Mouse (Mus musculus): ENCODE measurements around the gene Nob1. TPM values are rescaled to one million over a fixed set of nuclear protein-coding genes. Genes with fewer than 3 reads are reported as not detected.
A peak's percentile ranks its signal among the peaks of the same experiment; 100 is the strongest.

Gene Nob1
- polyA plus RNA-seq, 1 experiment from 2014 or later = 80.3 TPM

DNA sequence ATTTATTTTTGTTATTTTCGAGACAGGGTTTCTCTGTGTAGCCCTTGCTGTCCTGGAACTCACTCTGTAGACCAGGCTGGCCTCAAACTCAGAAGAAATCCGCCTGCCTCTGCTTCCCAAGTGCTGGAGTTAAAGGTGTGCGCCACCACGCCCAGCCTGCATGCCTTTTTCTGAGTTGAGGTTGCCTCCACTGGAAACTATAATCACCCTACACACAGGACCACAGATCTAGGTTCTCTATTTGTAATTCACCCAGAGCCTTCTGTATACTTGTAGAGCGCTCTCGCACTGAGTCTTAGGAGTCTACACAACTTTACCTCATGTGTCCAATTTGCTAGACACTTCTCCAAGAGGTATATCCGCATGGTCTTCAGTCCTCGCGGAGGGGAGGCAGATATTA lies 675 bp downstream of the Nob1 start:
- DNase-seq (ENCODE audit: low spot score) = no peak
- WGBS = 32% methylated on average over 9 of the region's 9 CpGs
- H3K9ac ChIP-seq (ENCODE audit: low read depth, low read length) = peak overlapping the region; percentile 86
- peak overlapping the region; percentile 65 for H3K4me3 ChIP-seq (ENCODE audit: low read depth, low read length)
- no peaks in the 10 kb centered on the region for H3K27me3 ChIP-seq (ENCODE audit: control insufficient read depth, insufficient read depth, low read length)
- no peak overlapping the region for H3K27ac ChIP-seq (ENCODE audit: low read depth, low read length)
- peak overlapping the region; percentile 63 for H3K4me2 ChIP-seq (replicated peaks; ENCODE audit: low read depth, low read length)
- H3K36me3 ChIP-seq (ENCODE audit: control insufficient read depth, insufficient read depth, low read length) = 0 out of 2 replicates have a peak, but pooled peaks cover 3% of the 10 kb centered on the region
- no peaks in the 10 kb centered on the region for H3K9me3 ChIP-seq (ENCODE audit: control insufficient read depth, low read length)
- no peaks in the 10 kb centered on the region for H3K4me1 ChIP-seq (replicated peaks; ENCODE audit: control insufficient read depth, insufficient read depth, low read length)
- ATAC-seq (ENCODE audit: low FRiP score) = no peak; the same call in 1 of the 2 replicates

DNA sequence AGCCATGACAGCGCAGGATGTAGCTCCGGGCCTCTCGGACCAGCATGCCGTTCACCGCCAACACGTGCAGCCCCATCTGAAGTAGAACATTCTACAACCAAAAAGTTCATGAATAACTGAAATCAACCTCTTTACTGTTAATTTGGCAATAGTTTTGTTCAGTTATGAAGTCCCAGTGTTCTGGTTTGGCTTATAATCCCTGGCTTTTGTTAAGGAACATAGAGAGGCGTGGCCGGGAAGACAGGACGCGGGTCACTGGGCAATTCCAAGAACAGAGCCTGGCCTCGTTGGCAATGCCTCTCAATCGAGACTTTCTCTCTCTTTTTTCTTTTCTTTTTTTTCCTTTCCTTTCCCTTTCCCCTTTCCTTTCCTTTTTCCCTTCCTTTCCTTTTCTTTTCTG lies 7.8 kb downstream of the Nob1 start:
- no peaks in the 10 kb centered on the region for H3K27me3 ChIP-seq (ENCODE audit: control insufficient read depth, insufficient read depth, low read length)
- no peak for DNase-seq (ENCODE audit: low spot score)
- no peak overlapping the region for H3K4me2 ChIP-seq (replicated peaks; ENCODE audit: low read depth, low read length)
- no peak for ATAC-seq (ENCODE audit: low FRiP score)
- WGBS = 84% methylated on average over 12 of the region's 12 CpGs
- peaks cover 16% of the 10 kb centered on the region for H3K36me3 ChIP-seq (ENCODE audit: control insufficient read depth, insufficient read depth, low read length)
- H3K4me1 ChIP-seq (replicated peaks; ENCODE audit: control insufficient read depth, insufficient read depth, low read length) = no peaks in the 10 kb centered on the region
- H3K27ac ChIP-seq (ENCODE audit: low read depth, low read length) = no peak overlapping the region
- no peak overlapping the region for H3K9ac ChIP-seq (ENCODE audit: low read depth, low read length)
- no peak overlapping the region for H3K4me3 ChIP-seq (ENCODE audit: low read depth, low read length)
- no peaks in the 10 kb centered on the region for H3K9me3 ChIP-seq (ENCODE audit: control insufficient read depth, low read length)

- Histone ChIP-seq H3K36me3 (ENCODE audit: control insufficient read depth, insufficient read depth, low read length) (peaks cover 15% of the 10 kb centered on the region), H3K27ac (ENCODE audit: low read depth, low read length) (no peak overlapping the region), H3K27me3 (ENCODE audit: control insufficient read depth, insufficient read depth, low read length) (no peaks in the 10 kb centered on the region), H3K4me1 (replicated peaks; ENCODE audit: control insufficient read depth, insufficient read depth, low read length) (no peaks in the 10 kb centered on the region), H3K4me3 (ENCODE audit: low read depth, low read length) (no peak overlapping the region), H3K9ac (ENCODE audit: low read depth, low read length) (no peak overlapping the region), H3K4me2 (replicated peaks; ENCODE audit: low read depth, low read length) (no peak overlapping the region), H3K9me3 (ENCODE audit: control insufficient read depth, low read length) (no peaks in the 10 kb centered on the region)
- ATAC-seq (ENCODE audit: low FRiP score) = no peak
- 92% methylated on average over 10 of the region's 10 CpGs for WGBS
- no peak for DNase-seq (ENCODE audit: low spot score)
Measured at GRCm38 (mm10) chr8:107413881-107414280, 11.0 kb downstream of the Nob1 start.

DNA sequence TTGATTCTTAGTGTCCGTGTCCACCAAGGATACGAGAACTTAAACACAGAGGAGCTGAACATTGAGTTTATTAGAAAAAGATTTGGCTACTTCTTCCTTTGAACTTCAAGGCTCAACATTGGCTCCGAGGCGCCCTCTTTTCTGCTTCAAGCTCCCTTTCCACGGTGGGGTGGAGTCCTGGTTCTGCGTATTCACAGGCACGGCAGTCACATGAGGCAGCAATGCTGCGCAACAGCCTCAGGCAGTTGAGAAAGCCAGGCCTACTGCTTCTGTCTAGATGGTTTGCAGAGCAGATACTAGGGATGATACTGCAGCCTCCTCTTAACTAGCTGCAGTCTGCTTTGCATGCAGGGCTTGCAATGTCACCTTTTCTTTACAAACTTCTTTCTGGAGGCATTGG lies 12.3 kb downstream of the Nob1 start:
- Histone ChIP-seq H3K27me3 (ENCODE audit: control insufficient read depth, insufficient read depth, low read length) (no peaks in the 10 kb centered on the region), H3K4me3 (ENCODE audit: low read depth, low read length) (no peak overlapping the region), H3K9ac (ENCODE audit: low read depth, low read length) (no peak overlapping the region), H3K4me1 (replicated peaks; ENCODE audit: control insufficient read depth, insufficient read depth, low read length) (no peaks in the 10 kb centered on the region), H3K27ac (ENCODE audit: low read depth, low read length) (no peak overlapping the region), H3K36me3 (ENCODE audit: control insufficient read depth, insufficient read depth, low read length) (peaks cover 11% of the 10 kb centered on the region), H3K4me2 (replicated peaks; ENCODE audit: low read depth, low read length) (no peak overlapping the region), H3K9me3 (ENCODE audit: control insufficient read depth, low read length) (no peaks in the 10 kb centered on the region)
- DNase-seq (ENCODE audit: low spot score) (no peak), ATAC-seq (ENCODE audit: low FRiP score) (no peak)
- 89% methylated on average over 8 of the region's 8 CpGs for WGBS

DNA sequence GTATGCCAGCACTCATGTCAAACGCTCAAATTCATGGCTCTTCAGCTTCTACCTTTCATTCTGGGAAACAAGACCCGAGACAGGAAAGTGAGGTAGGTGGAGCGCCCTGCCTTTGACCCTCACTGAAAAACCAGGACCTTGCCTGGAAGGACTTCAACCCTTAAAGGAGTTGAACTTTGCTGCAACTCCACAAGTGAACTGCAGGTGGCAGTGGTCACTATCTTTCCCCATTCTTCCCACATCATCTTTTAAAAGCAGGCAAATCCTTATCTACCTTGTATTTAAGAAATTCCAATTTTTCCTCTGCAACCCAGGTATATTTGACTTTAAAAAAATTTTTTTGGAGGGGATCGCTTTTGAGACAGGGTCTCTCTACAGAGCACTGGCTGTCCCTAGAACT lies 13.5 kb downstream of the Nob1 start:
- Histone ChIP-seq H3K9me3 (ENCODE audit: control insufficient read depth, low read length) (no peaks in the 10 kb centered on the region), H3K27ac (ENCODE audit: low read depth, low read length) (no peak overlapping the region), H3K4me1 (replicated peaks; ENCODE audit: control insufficient read depth, insufficient read depth, low read length) (no peaks in the 10 kb centered on the region), H3K27me3 (ENCODE audit: control insufficient read depth, insufficient read depth, low read length) (no peaks in the 10 kb centered on the region), H3K4me2 (replicated peaks; ENCODE audit: low read depth, low read length) (no peak overlapping the region), H3K36me3 (ENCODE audit: control insufficient read depth, insufficient read depth, low read length) (peaks cover 6% of the 10 kb centered on the region; the same call in 1 of the 2 replicates), H3K4me3 (ENCODE audit: low read depth, low read length) (no peak overlapping the region), H3K9ac (ENCODE audit: low read depth, low read length) (no peak overlapping the region)
- ATAC-seq (ENCODE audit: low FRiP score) = no peak
- WGBS = 66% methylated on average over 4 of the region's 4 CpGs
- peak; percentile 62 for DNase-seq (ENCODE audit: low spot score)

- no peak for DNase-seq (ENCODE audit: low spot score)
- no peak overlapping the region for H3K4me3 ChIP-seq (ENCODE audit: low read depth, low read length)
- no peak for ATAC-seq (ENCODE audit: low FRiP score)
- no peaks in the 10 kb centered on the region; the same call in 1 of the 2 replicates for H3K4me1 ChIP-seq (replicated peaks; ENCODE audit: control insufficient read depth, insufficient read depth, low read length)
- H3K27ac ChIP-seq (ENCODE audit: low read depth, low read length) = no peak overlapping the region
- 0 out of 2 replicates have a peak, but pooled peaks cover 3% of the 10 kb centered on the region for H3K36me3 ChIP-seq (ENCODE audit: control insufficient read depth, insufficient read depth, low read length)
- no peaks in the 10 kb centered on the region for H3K27me3 ChIP-seq (ENCODE audit: control insufficient read depth, insufficient read depth, low read length)
- WGBS = 69% methylated on average over 3 of the region's 3 CpGs
- H3K9ac ChIP-seq (ENCODE audit: low read depth, low read length) = no peak overlapping the region
- H3K4me2 ChIP-seq (replicated peaks; ENCODE audit: low read depth, low read length) = no peak overlapping the region
- no peaks in the 10 kb centered on the region for H3K9me3 ChIP-seq (ENCODE audit: control insufficient read depth, low read length)
Measured at GRCm38 (mm10) chr8:107405935-107406334, 18.9 kb downstream of the Nob1 start.

DNA sequence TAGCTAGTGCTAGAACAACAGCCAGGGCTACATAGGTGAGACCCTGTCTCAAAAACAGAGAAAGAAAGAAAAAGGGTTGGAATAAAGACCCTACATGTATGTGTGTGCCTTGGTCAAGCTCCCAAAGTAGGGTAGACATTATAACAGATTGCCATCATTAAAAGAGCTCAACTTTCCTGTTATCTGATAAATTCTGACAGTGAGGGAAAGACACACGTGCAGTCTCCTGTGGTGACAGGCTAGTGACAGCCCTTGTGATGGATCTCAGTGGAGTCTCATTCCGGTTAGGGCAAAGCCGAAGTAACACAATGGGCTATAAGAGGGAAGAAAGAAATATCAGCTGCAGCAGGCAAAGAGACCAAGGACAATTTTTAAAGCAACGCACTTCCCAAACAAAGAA lies 20.8 kb downstream of the Nob1 start:
- ATAC-seq (ENCODE audit: low FRiP score) (no peak), DNase-seq (ENCODE audit: low spot score) (no peak)
- Histone ChIP-seq H3K4me2 (replicated peaks; ENCODE audit: low read depth, low read length) (no peak overlapping the region), H3K4me1 (replicated peaks; ENCODE audit: control insufficient read depth, insufficient read depth, low read length) (no peaks in the 10 kb centered on the region; the same call in 1 of the 2 replicates), H3K36me3 (ENCODE audit: control insufficient read depth, insufficient read depth, low read length) (no peaks in the 10 kb centered on the region), H3K9me3 (ENCODE audit: control insufficient read depth, low read length) (no peaks in the 10 kb centered on the region), H3K27ac (ENCODE audit: low read depth, low read length) (no peak overlapping the region), H3K4me3 (ENCODE audit: low read depth, low read length) (no peak overlapping the region), H3K27me3 (ENCODE audit: control insufficient read depth, insufficient read depth, low read length) (no peaks in the 10 kb centered on the region), H3K9ac (ENCODE audit: low read depth, low read length) (no peak overlapping the region)
- WGBS = 75% methylated on average over 4 of the region's 4 CpGs

DNA sequence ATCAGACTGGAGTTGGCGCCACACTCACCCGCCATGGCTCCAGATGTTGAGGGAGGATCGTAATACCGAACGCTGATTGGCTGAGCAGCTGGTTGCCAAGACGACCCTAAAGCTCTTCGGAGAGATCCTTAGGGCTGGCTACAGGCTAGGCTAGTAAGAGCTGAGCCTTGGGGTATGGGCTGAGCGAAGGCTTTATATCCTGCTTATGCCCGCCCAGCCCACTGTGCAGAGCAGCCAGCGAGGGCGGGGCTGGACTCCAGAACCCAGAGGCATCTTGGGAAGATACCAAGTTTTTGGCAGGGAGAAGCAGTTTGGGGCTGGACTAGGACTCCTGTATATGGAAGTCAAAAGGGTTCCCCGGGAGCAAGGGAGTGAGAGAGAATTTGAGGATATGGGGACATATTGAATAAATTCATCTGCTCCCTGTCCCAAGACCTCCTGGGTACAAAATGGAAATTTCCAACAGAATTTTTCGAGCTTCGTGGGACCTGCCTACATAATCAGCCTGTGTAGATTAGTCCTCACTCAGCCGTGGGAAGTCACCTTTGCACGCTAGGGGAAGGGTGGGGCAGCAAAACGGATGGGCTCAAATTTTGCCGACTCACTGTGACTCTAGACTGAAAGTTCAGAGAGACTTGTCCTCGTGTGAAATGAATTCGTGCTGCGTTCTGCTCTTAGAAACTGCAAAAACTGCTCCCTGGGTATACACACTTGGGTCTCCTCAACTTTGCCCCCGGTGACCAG lies 21.6 kb downstream of the Nob1 start, which contains the start of gene Nqo1:
Gene Nqo1 (minus strand): TSS at position 169 of the 744 bp plus-strand sequence.
- Histone ChIP-seq H3K27me3 (ENCODE audit: control insufficient read depth, insufficient read depth, low read length) (no peaks in the 10 kb centered on the region), H3K4me2 (replicated peaks; ENCODE audit: low read depth, low read length) (peak within 1 kb of the TSS; percentile 44), H3K4me1 (replicated peaks; ENCODE audit: control insufficient read depth, insufficient read depth, low read length) (no peaks in the 10 kb centered on the region; the same call in 1 of the 2 replicates), H3K9ac (ENCODE audit: low read depth, low read length) (no peak within 1 kb of the TSS; the same call in 1 of the 2 replicates), H3K36me3 (ENCODE audit: control insufficient read depth, insufficient read depth, low read length) (no peaks in the 10 kb centered on the region), H3K27ac (ENCODE audit: low read depth, low read length) (no peak within 1 kb of the TSS), H3K4me3 (ENCODE audit: low read depth, low read length) (peak within 1 kb of the TSS; percentile 15), H3K9me3 (ENCODE audit: control insufficient read depth, low read length) (no peaks in the 10 kb centered on the region)
- ATAC-seq (ENCODE audit: low FRiP score) = peak; percentile 90
- WGBS = 18% methylated on average over 22 of the region's 22 CpGs
- DNase-seq (ENCODE audit: low spot score) = peak; percentile 80

- H3K36me3 ChIP-seq (ENCODE audit: control insufficient read depth, insufficient read depth, low read length) = no peaks in the 10 kb centered on the region
- H3K9me3 ChIP-seq (ENCODE audit: control insufficient read depth, low read length) = no peaks in the 10 kb centered on the region
- no peaks in the 10 kb centered on the region; the same call in 1 of the 2 replicates for H3K4me1 ChIP-seq (replicated peaks; ENCODE audit: control insufficient read depth, insufficient read depth, low read length)
- no peak overlapping the region for H3K27ac ChIP-seq (ENCODE audit: low read depth, low read length)
- ATAC-seq (ENCODE audit: low FRiP score) = no peak
- no peaks in the 10 kb centered on the region for H3K27me3 ChIP-seq (ENCODE audit: control insufficient read depth, insufficient read depth, low read length)
- 81% methylated on average over 5 of the region's 5 CpGs for WGBS
- H3K9ac ChIP-seq (ENCODE audit: low read depth, low read length) = no peak overlapping the region
- H3K4me2 ChIP-seq (replicated peaks; ENCODE audit: low read depth, low read length) = no peak overlapping the region
- no peak overlapping the region for H3K4me3 ChIP-seq (ENCODE audit: low read depth, low read length)
- no peak for DNase-seq (ENCODE audit: low spot score)
Measured at GRCm38 (mm10) chr8:107401866-107402265, 23.0 kb downstream of the Nob1 start.

Data from hindbrain, embryonic 11.5 days (tissue).